Mouse (Mus musculus) liver, embryonic 14.5 days (tissue): ENCODE results near the gene Ppt2. TPM values are rescaled to one million over a fixed set of nuclear protein-coding genes. Genes with fewer than 3 reads are reported as not detected.

Experiments
- ATAC-seq: fragments of 200-750 bp; cut with Nextera tagmentation; 2 replicates; pipeline ENCODE4 v1.8.0; 2017; ENCODE audit warnings: moderate number of reproducible peaks, mild to moderate bottlenecking, moderate library complexity; ENCODE audit not compliant: insufficient read depth
- DNase-seq, 3 experiments: peaks; one replicate each; pipeline ENCODE4 v3.0.0-alpha.2; 2012 to 2013; ENCODE audit warnings: low read depth in 3 of 3, low spot score in 3 of 3
- H3K27ac ChIP-seq: fragments of 300-500 bp; sonication (generic); 2 replicates; pipeline ENCODE4 v1.5.1; 2014; ENCODE audit warnings: moderate library complexity, mild to moderate bottlenecking, control low read depth, inconsistent platforms
- H3K27me3 ChIP-seq: fragments of 300-500 bp; sonication (generic); 2 replicates; pipeline ENCODE4 v1.6.1; 2014; ENCODE audit warnings: mild to moderate bottlenecking, low read length, moderate library complexity; ENCODE audit not compliant: control insufficient read depth, insufficient read depth
- H3K36me3 ChIP-seq: fragments of 300-500 bp; sonication (generic); replicated peaks from 2 replicates; pipeline ENCODE4 v1.6.1; 2014; ENCODE audit warnings: low read depth; ENCODE audit not compliant: control insufficient read depth, insufficient read depth
- H3K4me1 ChIP-seq, 2 experiments: fragments of 200-500 bp in 1 of 2; fragments of 300-500 bp in 1 of 2; sonication (generic) in 1 of 2; replicated peaks; 2 replicates each; pipeline ENCODE4 v1.6.1; 2012 to 2014; ENCODE audit warnings: antibody characterized with exemption in 1 of 2, inconsistent platforms in 1 of 2, low read length in 1 of 2; ENCODE audit not compliant: control insufficient read depth in 2 of 2, insufficient read depth in 2 of 2
- H3K4me2 ChIP-seq: fragments of 300-500 bp; sonication (generic); 2 replicates; pipeline ENCODE4 v1.6.1; 2014; ENCODE audit warnings: low read depth, mild to moderate bottlenecking, control low read depth, moderate library complexity
- H3K4me3 ChIP-seq, 2 experiments: fragments of 200-500 bp in 1 of 2; fragments of 300-500 bp in 1 of 2; sonication (generic) in 1 of 2; 2 replicates each; pipeline ENCODE4 v1.5.1; 2012 to 2014; ENCODE audit warnings: low read depth in 2 of 2, low read length in 2 of 2, mild to moderate bottlenecking in 2 of 2, control low read depth in 1 of 2, inconsistent platforms in 1 of 2, moderate library complexity in 1 of 2; ENCODE audit not compliant: insufficient read depth in 1 of 2
- H3K9ac ChIP-seq: fragments of 300-500 bp; sonication (generic); replicated peaks from 2 replicates; pipeline ENCODE4 v1.6.1; 2014; ENCODE audit warnings: mild to moderate bottlenecking, control low read depth, moderate library complexity
- H3K9me3 ChIP-seq: fragments of 300-500 bp; sonication (generic); 2 replicates; pipeline ENCODE4 v1.6.1; 2016; ENCODE audit warnings: low read length, mixed read lengths; ENCODE audit not compliant: control insufficient read depth
- CTCF ChIP-seq: IDR thresholded peaks from 2 replicates; pipeline ENCODE4 v1.5.1; 2016; ENCODE audit warnings: antibody characterized with exemption, low read depth, control low read depth
- EP300 ChIP-seq: IDR thresholded peaks from 2 replicates; pipeline ENCODE4 v1.6.1; 2016; ENCODE audit warnings: antibody characterized with exemption, low read depth
- WGBS: fragments of 180-500 bp; shearing (Covaris S2); extraction: QIAGEN DNeasy Blood & Tissue Kit; methylation state at CpG from one replicate; pipeline ENCODE4 v1.1.7; 2014; ENCODE audit not compliant: insufficient replicate concordance; 5-methylcytosine and 5-hydroxymethylcytosine counted together
- polyA plus RNA-seq, 2 experiments: library from polyadenylated mRNA; depleted of rRNA in 1 of 2; stranded (reverse) in 1 of 2; unstranded in 1 of 2; fragments of >200 nt; fragmentation: Nextera tagmentation in 1 of 2; extraction: Ambion mirVana in 1 of 2; gene quantifications; 2 replicates each; pipeline versions ENCODE4 v1.2.1 to v1.2.3; 2012 to 2014

Gene Ppt2
- polyA plus RNA-seq, 2 experiments = 10.4 to 10.5 TPM

- no peak overlapping the region for H3K9ac ChIP-seq
- no peak overlapping the region for H3K27ac ChIP-seq
- peaks cover 51% of the 10 kb centered on the region for H3K27me3 ChIP-seq
- H3K4me1 ChIP-seq = peaks cover 4 to 5% of the 10 kb centered on the region in 2 experiments; a peak in 3 of 4 replicates
- ATAC-seq = no peak
- TF ChIP-seq CTCF (no peak), EP300 (no peak)
- H3K36me3 ChIP-seq = no peaks in the 10 kb centered on the region
- no peaks in the 10 kb centered on the region for H3K9me3 ChIP-seq
- H3K4me3 ChIP-seq = peak overlapping the region in 1 of 2 experiments; percentile 1; a peak in 1 of 4 replicates
- 1% methylated on average over 48 of the region's 48 CpGs for WGBS
- peak overlapping the region; percentile 30 for H3K4me2 ChIP-seq
- DNase-seq = no peak
Observed at GRCm38 (mm10) chr17:34630761-34631301, 2.5 kb upstream of the Ppt2 start.

GRCm38 (mm10) chr17:34629796-34630603 lies 1.7 kb upstream of the Ppt2 start:
- no peak overlapping the region for H3K9ac ChIP-seq
- H3K4me2 ChIP-seq = no peak overlapping the region
- no peak overlapping the region for H3K27ac ChIP-seq
- no peaks in the 10 kb centered on the region for H3K36me3 ChIP-seq
- no peak for ATAC-seq
- no peak for DNase-seq
- H3K4me3 ChIP-seq = no peak overlapping the region
- H3K9me3 ChIP-seq = no peaks in the 10 kb centered on the region
- peaks cover 51% of the 10 kb centered on the region for H3K27me3 ChIP-seq
- peaks cover 4 to 5% of the 10 kb centered on the region in 2 experiments; a peak in 3 of 4 replicates for H3K4me1 ChIP-seq
- 11% methylated on average over 12 of the region's 12 CpGs for WGBS
- TF ChIP-seq EP300 (no peak), CTCF (no peak)

DNA sequence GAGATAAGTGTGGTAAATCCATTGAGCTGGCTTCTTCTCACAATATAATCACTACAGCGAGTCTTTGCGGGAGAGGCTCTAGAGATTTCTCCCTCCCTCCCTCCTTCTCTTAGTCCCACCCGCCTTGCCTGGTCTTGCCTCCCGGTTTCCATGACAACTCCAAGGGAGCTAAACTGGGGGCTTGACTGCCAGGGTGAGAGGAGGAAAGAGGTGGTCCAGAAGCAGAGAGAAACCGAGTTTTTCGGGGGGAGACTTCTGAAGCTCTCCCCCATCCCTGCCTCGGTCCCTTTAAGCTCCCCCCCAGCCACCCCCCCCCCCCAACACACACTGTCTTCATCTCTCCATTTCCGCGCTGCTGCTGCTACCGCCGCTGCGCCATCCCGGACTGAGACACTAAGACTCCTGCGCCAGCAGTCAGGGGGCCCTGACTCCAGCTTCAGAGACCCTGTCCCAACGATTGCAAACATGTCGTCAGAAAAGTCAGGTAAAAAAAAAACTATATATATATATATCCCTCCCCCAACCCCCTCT lies 976 bp upstream of the Ppt2 start, which contains the start of gene Prrt1:
TSS of gene Prrt1 (plus strand) at position 313 of the 531 bp plus-strand sequence.
- WGBS = 9% methylated on average over 16 of the region's 16 CpGs
- H3K9ac ChIP-seq = no peak within 1 kb of the TSS
- H3K4me3 ChIP-seq = peak within 1 kb of the TSS in 1 of 2 experiments; percentile 74; a peak in 1 of 4 replicates
- H3K4me2 ChIP-seq = peak within 1 kb of the TSS; percentile 88; the same call in 1 of the 2 replicates
- ATAC-seq = no peak
- H3K9me3 ChIP-seq = no peaks in the 10 kb centered on the region
- H3K36me3 ChIP-seq = no peaks in the 10 kb centered on the region
- H3K27ac ChIP-seq = no peak within 1 kb of the TSS
- no peak for DNase-seq
- TF ChIP-seq CTCF = no peak
- no peak for TF ChIP-seq EP300
- peaks cover 51% of the 10 kb centered on the region for H3K27me3 ChIP-seq
- peaks cover 4 to 5% of the 10 kb centered on the region in 2 experiments; a peak in 3 of 4 replicates for H3K4me1 ChIP-seq

DNA sequence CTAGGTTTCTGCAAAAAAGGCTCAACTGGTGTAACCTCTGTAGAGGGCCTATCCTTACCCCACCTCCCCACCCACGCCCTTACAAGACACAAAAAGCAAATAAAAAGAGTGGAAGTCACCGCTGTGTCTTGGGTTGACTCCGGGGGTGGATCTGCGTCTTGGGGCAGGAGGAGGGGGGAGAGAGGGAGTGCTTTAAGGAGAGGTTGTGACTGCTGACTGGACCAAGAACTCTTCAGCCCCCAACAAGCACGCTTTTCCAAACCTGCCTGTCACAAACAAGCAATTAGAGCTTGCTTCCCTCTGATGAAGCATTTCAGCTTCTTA lies 296 bp upstream of the Ppt2 start:
- no peak for TF ChIP-seq CTCF
- no peak for TF ChIP-seq EP300
- H3K36me3 ChIP-seq = no peaks in the 10 kb centered on the region
- H3K9ac ChIP-seq = no peak overlapping the region
- peaks cover 51% of the 10 kb centered on the region for H3K27me3 ChIP-seq
- H3K27ac ChIP-seq = no peak overlapping the region
- no peak overlapping the region for H3K4me3 ChIP-seq
- WGBS = 46% methylated on average over 5 of the region's 5 CpGs
- no peaks in the 10 kb centered on the region for H3K9me3 ChIP-seq
- peaks cover 4 to 5% of the 10 kb centered on the region in 2 experiments; a peak in 3 of 4 replicates for H3K4me1 ChIP-seq
- ATAC-seq (no peak), DNase-seq (no peak)
- H3K4me2 ChIP-seq = peak overlapping the region; percentile 88; the same call in 1 of the 2 replicates
